Mouse (Mus musculus): ENCODE data around the gene Olfr935.

The Olfr935 gene

DNA sequence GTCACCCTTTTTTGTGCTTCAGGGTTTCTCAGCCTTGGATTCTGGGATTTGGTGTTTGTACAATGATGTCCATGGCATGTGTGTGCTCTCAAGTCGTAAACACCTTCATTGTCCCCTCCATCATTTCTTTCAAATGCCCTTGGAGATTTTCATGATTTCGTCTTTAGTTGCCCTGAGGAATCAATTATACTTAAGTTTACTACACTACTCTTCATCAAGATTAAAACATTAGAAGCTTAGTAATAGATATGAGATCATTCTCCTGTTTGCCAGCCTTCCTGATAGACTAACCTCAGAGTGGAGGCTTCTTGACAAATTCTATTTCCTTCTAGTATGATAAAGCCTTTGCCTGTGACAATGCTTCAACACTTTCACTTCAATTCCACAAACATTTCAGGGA is at the start of gene Olfr935:
Gene Olfr935 (minus strand): TSS at position 101 of the 400 bp plus-strand sequence.
- DNase-seq = no peak

DNA sequence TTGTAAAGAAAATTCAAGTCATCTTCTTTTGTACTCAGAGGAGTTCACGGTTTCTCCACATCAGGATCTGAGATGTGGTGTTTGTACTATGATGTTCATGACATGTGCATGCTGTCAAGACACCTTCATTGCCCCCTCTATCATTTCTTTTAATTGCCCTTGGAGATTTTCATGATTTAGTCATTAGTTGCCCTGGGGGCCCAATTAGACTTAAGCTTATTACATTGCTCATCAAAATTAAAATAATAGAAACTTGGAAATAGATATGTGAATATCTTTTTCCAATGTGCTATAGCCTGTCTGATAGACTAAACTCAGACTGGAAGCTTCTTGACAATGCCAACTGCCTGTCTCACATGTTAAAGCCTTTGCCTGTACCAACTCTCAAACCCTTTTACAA is 23.8 kb upstream of the Olfr935 start, which contains the start of gene Olfr146:
Gene Olfr146 (minus strand): TSS at position 101 of the 400 bp plus-strand sequence.
- no peak for DNase-seq

DNA sequence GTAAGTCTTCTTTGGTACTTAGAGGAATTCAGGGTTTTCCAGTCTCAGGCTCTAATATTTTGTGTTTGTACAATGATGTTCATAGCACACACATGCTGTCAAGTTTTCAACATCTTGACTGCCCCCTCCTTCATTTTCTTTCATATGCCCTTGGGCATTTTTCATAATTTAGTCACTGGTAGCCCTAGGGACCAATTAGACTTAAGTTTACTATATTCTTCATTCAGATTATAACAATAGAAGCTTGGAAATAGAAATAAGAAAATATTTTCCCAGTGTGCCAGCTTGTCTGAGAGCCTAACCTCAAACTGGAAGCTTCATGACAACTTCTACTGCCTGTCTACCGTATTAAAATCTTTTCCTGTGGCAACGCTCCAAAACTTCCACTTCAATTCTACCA is 11.3 kb downstream of the Olfr935 start, which contains the start of gene Olfr934:
Gene Olfr934 (minus strand): TSS at position 101 of the 400 bp plus-strand sequence.
- no peak for DNase-seq

DNA sequence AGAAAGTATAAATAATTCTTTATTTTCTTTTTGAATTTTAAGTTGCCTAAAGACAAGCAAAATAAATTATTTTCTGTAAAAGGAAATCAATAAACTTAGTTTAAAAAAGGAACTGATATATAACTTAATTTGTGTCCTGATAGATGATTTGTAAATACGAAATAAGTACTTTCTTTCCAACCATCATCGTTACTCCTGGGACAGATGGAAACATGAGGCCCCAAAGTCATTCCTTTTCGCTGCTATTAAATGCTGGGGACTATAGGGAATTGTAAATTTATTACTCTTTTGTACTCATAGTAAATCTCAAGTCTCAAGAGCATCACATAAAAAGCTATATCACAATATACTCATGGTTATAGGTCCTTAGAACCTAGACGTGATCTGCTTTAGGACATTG is 27.5 kb downstream of the Olfr935 start, which contains the start of gene Olfr933:
Gene Olfr933 (plus strand): TSS at position 301 of the 400 bp plus-strand sequence.
- DNase-seq = no peak

DNA sequence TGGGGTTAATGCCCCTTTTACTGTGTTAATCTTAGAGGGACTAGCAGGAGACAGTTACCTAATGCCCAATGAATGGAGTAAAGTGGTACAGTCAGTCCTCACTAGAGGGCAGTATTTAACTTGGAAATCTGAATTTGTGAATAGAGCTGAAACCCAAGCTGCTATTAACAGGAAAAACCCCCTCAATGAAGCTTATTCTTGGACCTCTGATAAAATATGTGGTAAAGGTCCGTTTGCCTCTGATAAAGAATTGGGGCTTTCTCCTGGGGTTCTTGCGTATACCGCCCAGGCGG is 45.4 kb downstream of the Olfr935 start:
- DNase-seq = no peak

DNA sequence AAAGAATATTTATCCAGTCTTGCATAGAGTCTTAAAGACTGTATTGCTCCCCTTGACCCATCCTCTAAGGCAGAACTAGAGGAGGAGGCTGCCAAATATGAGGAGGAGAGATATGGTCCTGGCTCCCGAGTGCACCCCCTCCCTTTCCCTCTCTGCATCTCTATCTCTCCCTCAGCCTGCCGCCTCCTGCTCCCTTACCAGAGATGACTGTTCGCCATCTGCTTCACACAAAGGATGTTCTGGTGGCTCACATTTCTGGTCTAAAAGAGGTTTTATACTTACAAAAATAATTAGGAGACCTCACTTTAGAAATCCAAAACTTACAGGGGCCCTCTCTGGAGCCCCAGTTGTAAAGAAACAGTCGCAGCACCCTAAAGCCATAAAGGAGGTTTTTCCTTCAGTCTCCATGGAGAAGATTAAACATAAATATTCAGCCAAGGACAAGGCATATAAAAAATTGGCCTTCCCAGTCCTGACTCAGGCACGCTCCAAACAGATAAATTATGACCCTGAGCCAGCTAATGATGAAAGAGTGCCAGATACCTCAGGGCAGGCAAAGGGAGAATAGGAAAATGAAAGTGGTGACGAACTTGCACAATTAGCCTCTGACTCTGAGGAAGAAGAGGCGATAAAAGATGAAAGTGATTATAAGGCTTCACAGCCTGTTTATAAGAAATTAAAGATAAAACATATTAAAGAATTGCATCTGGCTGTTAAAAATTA is 45.9 kb downstream of the Olfr935 start:
- DNase-seq = no peak

All from cerebellum, postnatal 36 days (tissue).